Mouse (Mus musculus): ENCODE data around the gene Ghdc. TPM values are rescaled to one million over a fixed set of nuclear protein-coding genes. Genes with fewer than 3 reads are reported as not detected.
"Not testable (repeated sequence)": the region's sequence is repeated elsewhere in the genome, so short reads cannot be mapped to it uniquely, and the experiment has no call there.

The Ghdc gene
- polyA plus RNA-seq, 1 experiment from 2014 or later: 4.7 TPM

DNA sequence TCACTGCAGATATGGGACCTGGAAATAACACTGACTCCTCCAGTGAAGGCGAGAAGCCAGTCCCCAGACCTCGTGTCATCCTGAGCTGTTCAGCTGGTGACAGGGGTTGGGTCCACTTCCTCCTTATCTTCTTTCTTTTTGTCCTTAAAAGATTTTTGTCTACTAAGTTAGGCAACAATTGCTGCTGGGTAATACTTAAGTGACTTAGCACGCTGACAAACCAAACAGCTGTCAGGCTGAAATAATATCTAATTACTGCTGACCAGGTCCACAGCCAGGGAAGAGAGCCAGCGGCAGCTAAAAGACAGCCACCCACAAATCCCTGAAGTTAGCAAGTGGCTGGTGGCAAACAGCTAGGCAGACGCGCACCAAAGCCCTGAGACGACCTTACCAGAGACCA lies 34.8 kb upstream of the Ghdc start:
- Histone ChIP-seq H3K9me3 (no peaks in the 10 kb centered on the region), H3K36me3 (peaks cover 15% of the 10 kb centered on the region), H3K27me3 (replicated peaks) (no peaks in the 10 kb centered on the region), H3K4me3 (replicated peaks) (no peak overlapping the region), H3K4me1 (replicated peaks) (no peaks in the 10 kb centered on the region), H3K9ac (no peak overlapping the region), H3K27ac (no peak overlapping the region), H3K4me2 (replicated peaks) (no peak overlapping the region)
- WGBS: 70% methylated on average over 7 of the region's 7 CpGs
- no peak for ATAC-seq

DNA sequence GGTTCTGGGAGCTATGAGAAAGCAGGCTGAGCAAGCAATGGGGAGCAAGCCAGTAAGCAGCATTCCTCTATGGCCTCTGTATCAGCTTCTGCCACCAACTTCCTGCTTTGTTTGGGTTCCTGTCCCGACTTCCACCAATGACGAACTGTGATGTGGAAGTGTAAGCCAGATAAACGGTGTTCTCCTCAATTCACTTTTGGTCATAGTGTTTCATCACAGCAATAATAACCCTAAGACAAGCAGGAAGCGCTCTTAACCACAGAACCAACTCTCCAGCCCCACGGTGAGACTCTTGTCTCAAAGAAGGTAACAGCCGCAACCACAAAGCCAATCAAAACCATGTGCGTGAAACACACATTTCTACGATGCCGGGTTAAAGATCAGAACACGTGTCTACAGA lies 33.7 kb upstream of the Ghdc start:
- no peak overlapping the region for H3K4me3 ChIP-seq (replicated peaks)
- H3K36me3 ChIP-seq: peaks cover 15% of the 10 kb centered on the region
- H3K9ac ChIP-seq: no peak overlapping the region
- ATAC-seq: no peak
- H3K27me3 ChIP-seq (replicated peaks): no peaks in the 10 kb centered on the region
- H3K9me3 ChIP-seq: no peaks in the 10 kb centered on the region
- no peak overlapping the region for H3K4me2 ChIP-seq (replicated peaks)
- H3K27ac ChIP-seq: no peak overlapping the region
- whole genome bisulfite sequencing: 91% methylated on average over 10 of the region's 10 CpGs
- no peaks in the 10 kb centered on the region for H3K4me1 ChIP-seq (replicated peaks)

DNA sequence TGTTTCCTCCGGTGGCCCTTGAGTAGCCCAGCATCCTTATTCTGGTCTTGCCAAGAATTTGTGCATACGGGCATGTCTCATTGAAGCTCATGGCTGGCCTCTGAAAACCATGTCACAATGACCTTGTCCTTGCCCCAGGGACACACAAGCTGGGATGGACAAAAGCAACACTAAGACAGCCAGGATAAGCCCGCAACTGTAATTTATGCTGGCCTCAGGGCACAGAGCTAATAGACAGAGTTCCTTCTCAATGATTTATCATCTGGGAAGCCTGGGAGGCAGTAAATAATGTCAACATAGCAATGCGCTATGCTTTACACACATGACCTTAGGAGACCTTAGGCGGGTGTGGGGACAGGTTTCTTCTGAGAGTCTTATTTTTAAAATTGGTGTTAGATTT lies 28.7 kb upstream of the Ghdc start:
- peaks cover 14% of the 10 kb centered on the region for H3K36me3 ChIP-seq
- ATAC-seq: no peak
- WGBS: 66% methylated on average over 5 of the region's 5 CpGs

DNA sequence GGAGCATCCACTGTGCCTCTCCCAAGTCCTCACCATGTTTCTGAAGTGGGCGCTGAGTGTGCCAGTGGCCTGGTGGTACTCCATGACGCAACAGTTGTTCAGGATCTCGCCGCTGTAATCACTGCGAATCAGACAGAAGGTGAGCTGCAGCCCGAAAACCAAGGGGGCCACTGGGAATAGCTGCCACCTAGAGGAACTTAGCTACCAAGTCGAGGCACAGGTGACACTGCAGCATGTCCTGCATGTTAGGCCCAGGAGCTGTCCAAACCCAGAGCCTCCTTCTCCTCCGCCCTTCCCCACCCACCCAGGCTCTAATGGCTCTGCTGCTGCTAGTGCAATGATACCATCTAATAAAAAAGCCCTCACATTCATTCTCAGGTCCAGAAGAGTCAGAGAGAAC lies 25.8 kb upstream of the Ghdc start:
- ATAC-seq: no peak
- Histone ChIP-seq H3K9me3 (no peaks in the 10 kb centered on the region), H3K4me1 (replicated peaks) (no peaks in the 10 kb centered on the region), H3K36me3 (peaks cover 11% of the 10 kb centered on the region), H3K4me2 (replicated peaks) (no peak overlapping the region), H3K9ac (no peak overlapping the region), H3K27ac (no peak overlapping the region), H3K4me3 (replicated peaks) (no peak overlapping the region), H3K27me3 (replicated peaks) (no peaks in the 10 kb centered on the region)
- 72% methylated on average over 8 of the region's 8 CpGs for WGBS

More for the DNA sequence above, 28.7 kb upstream of the Ghdc start:
- H3K9ac ChIP-seq: no peak overlapping the region
- no peaks in the 10 kb centered on the region for H3K4me1 ChIP-seq (replicated peaks)
- H3K4me3 ChIP-seq (replicated peaks): no peak overlapping the region
- H3K27ac ChIP-seq: no peak overlapping the region
- no peak overlapping the region for H3K4me2 ChIP-seq (replicated peaks)
- H3K27me3 ChIP-seq (replicated peaks): no peaks in the 10 kb centered on the region
- no peaks in the 10 kb centered on the region for H3K9me3 ChIP-seq

DNA sequence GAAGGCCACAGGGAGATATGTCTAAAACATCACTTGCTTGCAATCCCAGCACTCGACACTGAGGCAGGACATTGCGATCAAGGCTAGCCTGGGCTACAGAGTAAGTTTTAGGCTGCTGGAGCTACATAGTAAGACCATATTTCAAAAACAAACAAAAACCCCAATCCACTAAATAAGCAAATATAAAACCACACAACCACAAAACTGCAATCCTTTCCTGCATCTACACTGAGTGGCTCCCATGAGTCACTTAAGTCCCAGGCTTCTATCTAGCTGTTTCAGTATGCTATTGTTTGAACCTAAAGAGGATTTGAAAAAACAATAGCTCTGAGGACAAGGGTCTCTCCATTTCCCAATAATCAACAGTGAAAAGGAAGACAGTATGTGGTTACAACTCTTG lies 24.6 kb upstream of the Ghdc start:
- H3K27me3 ChIP-seq (replicated peaks): no peaks in the 10 kb centered on the region
- ATAC-seq: no peak
- 97% methylated on average over 2 of the region's 2 CpGs for WGBS

DNA sequence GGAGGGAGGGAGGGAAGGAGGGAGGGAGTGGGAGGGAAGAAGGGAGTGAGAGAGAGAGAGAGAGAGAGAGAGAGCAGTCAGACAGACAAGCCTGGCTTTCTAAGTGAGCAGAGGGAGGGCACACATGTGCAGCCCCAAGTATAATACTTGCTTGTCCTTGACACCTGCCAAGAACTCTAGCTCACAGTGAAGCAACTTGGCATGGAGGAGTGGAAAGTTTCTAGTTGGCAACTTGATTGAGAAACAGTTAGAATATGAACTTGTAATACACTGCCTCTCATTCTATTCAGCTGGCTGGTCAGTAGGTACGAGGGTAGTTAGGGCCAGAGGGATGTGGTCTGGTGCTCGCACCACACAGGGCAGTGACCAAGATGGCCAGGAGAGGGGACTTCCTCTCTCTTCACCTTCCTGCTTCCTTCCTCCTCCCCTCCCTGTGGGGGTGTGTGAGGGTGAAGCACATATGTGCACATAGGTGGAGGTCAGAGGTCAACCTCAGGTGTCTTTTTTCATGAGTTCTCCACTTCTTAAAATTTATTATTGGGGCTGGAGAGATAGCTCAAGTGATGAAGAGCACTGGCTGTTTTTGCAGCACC lies 20.8 kb upstream of the Ghdc start:
- no peaks in the 10 kb centered on the region for H3K4me1 ChIP-seq (replicated peaks)
- no peaks in the 10 kb centered on the region for H3K27me3 ChIP-seq (replicated peaks)
- WGBS: 83% methylated on average over 2 of the region's 2 CpGs
- H3K9me3 ChIP-seq: no peaks in the 10 kb centered on the region
- no peak overlapping the region for H3K4me2 ChIP-seq (replicated peaks)
- no peak for ATAC-seq
- H3K9ac ChIP-seq: no peak overlapping the region
- no peak overlapping the region for H3K27ac ChIP-seq
- no peak overlapping the region for H3K4me3 ChIP-seq (replicated peaks)
- peaks cover 12% of the 10 kb centered on the region; the same call in 1 of the 2 replicates for H3K36me3 ChIP-seq

More for the DNA sequence above, 24.6 kb upstream of the Ghdc start:
- Histone ChIP-seq H3K4me1 (replicated peaks) (no peaks in the 10 kb centered on the region), H3K27ac (no peak overlapping the region), H3K9ac (no peak overlapping the region), H3K36me3 (peaks cover 9% of the 10 kb centered on the region; the same call in 1 of the 2 replicates), H3K4me3 (replicated peaks) (no peak overlapping the region), H3K4me2 (replicated peaks) (no peak overlapping the region), H3K9me3 (no peaks in the 10 kb centered on the region)

DNA sequence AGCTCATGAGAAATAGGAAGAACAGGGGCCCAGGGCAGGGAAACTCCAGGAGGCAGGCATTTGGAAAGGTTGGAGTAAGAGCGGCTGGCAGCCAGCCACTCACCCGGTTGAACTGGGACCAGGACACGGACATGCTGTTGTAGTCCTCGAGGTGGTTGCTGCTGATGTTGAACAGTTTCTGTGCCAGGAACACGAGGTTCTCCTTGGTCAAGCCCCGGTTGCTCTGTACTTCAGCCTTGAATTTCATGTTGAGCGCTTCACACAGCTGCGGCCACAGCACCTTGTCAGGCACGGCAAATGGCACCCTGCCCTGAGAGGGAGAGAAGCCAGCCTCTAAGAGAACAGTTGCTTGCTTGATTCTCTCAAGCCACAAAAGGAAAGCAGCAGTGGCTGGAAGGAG lies 19.9 kb upstream of the Ghdc start:
- not testable (repeated sequence) for H3K4me2 ChIP-seq (replicated peaks); H3K27me3 ChIP-seq (replicated peaks); H3K4me3 ChIP-seq (replicated peaks); H3K9ac ChIP-seq; H3K4me1 ChIP-seq (replicated peaks); H3K9me3 ChIP-seq; ATAC-seq; H3K27ac ChIP-seq
- H3K36me3 ChIP-seq: peaks cover 12% of the 10 kb centered on the region; the same call in 1 of the 2 replicates
- 91% methylated on average over 9 of the region's 9 CpGs for WGBS

DNA sequence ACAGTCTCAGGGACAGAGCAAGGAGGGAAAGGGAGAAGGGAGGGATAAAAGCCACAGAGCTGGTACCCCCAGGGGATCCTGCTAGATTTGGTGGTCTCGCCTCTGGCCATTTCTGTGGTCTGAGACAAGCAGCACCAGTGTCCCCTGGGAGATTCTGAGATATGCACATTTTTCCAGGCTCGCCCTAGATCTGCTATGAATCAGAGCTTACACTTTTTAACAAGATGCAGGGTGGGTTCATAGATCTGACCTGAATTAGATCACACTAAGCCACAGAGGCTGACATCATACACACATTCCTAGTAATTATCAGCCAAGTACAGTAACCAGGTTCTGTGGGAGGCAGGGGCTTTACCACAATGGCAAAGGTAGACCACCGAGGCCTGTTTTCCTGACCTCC lies 18.9 kb upstream of the Ghdc start:
- H3K36me3 ChIP-seq: peaks cover 14% of the 10 kb centered on the region; the same call in 1 of the 2 replicates
- 91% methylated on average over 3 of the region's 3 CpGs for WGBS

DNA sequence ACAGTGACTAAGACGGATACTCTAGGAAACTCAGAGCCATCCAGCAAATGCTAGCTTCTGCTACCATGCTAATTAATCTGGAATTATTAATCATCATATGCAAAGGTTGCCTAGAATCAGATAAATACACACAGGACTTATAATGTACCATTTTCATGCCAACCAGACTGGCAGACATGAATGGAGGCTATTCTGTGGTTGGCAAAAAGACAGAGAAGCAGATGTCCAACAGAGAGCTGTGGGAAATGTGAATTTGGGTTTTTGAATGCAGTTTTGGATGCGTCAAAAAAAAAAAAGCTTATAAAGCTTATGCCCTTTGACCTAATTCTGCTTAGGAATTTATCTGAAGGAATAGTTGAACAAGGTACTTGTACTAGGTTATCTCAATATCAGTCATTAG lies 15.0 kb upstream of the Ghdc start:
- peaks cover 26% of the 10 kb centered on the region for H3K36me3 ChIP-seq
- no peak overlapping the region for H3K4me3 ChIP-seq (replicated peaks)
- H3K9ac ChIP-seq: no peak overlapping the region
- WGBS: 92% methylated on average over 2 of the region's 2 CpGs
- ATAC-seq: no peak
- no peaks in the 10 kb centered on the region for H3K27me3 ChIP-seq (replicated peaks)
- H3K4me1 ChIP-seq (replicated peaks): no peaks in the 10 kb centered on the region
- no peaks in the 10 kb centered on the region for H3K9me3 ChIP-seq
- no peak overlapping the region for H3K4me2 ChIP-seq (replicated peaks)
- no peak overlapping the region for H3K27ac ChIP-seq

More for the DNA sequence above, 18.9 kb upstream of the Ghdc start:
- no peaks in the 10 kb centered on the region for H3K4me1 ChIP-seq (replicated peaks)
- no peak overlapping the region for H3K4me3 ChIP-seq (replicated peaks)
- no peak overlapping the region for H3K9ac ChIP-seq
- no peak overlapping the region for H3K27ac ChIP-seq
- no peak overlapping the region for H3K4me2 ChIP-seq (replicated peaks)
- no peak for ATAC-seq
- H3K9me3 ChIP-seq: no peaks in the 10 kb centered on the region
- H3K27me3 ChIP-seq (replicated peaks): no peaks in the 10 kb centered on the region

DNA sequence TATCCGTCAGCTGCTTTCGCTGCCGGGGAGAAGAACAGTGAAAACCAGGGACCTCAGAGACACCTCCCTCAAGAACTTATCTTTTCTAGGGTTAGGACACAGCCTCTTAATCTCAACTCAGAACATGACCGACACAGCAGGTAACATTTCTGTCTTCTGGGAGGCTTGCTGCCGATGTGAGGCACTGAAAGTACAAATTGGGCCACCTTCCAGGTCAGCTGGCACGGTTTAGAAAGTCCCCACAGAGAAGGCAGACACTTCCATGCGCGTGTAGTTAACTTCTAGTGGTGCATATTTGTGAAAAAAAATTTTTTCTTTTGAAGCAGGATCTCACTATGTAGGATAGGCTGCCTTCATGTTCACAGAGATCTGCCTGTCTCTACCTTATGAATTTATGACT lies 13.5 kb upstream of the Ghdc start:
- no peaks in the 10 kb centered on the region for H3K4me1 ChIP-seq (replicated peaks)
- H3K9ac ChIP-seq: no peak overlapping the region
- no peak overlapping the region for H3K4me3 ChIP-seq (replicated peaks)
- no peak for ATAC-seq
- no peaks in the 10 kb centered on the region for H3K9me3 ChIP-seq
- no peak overlapping the region for H3K4me2 ChIP-seq (replicated peaks)
- no peaks in the 10 kb centered on the region for H3K27me3 ChIP-seq (replicated peaks)
- peaks cover 23% of the 10 kb centered on the region for H3K36me3 ChIP-seq
- H3K27ac ChIP-seq: no peak overlapping the region
- WGBS: 86% methylated on average over 8 of the region's 8 CpGs

DNA sequence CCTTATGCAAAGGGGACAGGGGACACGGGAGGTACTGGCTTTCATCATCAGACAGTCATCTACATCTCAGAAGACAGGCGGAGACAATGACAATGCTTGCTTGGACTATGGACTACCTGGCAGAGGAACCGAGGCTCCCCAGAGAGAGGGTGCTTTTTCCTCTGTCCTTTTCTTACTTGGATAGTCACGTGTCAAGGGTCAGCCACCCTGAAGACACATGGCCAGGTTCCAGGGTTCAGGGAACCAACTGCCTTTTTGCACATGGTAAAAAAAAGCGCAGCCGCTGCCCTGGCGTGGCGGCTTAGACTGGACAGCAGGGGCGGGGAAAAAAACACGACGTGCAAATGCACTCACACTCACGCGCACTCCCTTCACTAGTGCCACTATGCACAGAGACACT lies 11.8 kb upstream of the Ghdc start:
- Histone ChIP-seq H3K9ac (no peak overlapping the region), H3K36me3 (peaks cover 21% of the 10 kb centered on the region), H3K9me3 (no peaks in the 10 kb centered on the region), H3K4me1 (replicated peaks) (no peaks in the 10 kb centered on the region), H3K27ac (no peak overlapping the region), H3K4me3 (replicated peaks) (no peak overlapping the region), H3K4me2 (replicated peaks) (no peak overlapping the region), H3K27me3 (replicated peaks) (no peaks in the 10 kb centered on the region)
- no peak for ATAC-seq
- 89% methylated on average over 13 of the region's 13 CpGs for WGBS

DNA sequence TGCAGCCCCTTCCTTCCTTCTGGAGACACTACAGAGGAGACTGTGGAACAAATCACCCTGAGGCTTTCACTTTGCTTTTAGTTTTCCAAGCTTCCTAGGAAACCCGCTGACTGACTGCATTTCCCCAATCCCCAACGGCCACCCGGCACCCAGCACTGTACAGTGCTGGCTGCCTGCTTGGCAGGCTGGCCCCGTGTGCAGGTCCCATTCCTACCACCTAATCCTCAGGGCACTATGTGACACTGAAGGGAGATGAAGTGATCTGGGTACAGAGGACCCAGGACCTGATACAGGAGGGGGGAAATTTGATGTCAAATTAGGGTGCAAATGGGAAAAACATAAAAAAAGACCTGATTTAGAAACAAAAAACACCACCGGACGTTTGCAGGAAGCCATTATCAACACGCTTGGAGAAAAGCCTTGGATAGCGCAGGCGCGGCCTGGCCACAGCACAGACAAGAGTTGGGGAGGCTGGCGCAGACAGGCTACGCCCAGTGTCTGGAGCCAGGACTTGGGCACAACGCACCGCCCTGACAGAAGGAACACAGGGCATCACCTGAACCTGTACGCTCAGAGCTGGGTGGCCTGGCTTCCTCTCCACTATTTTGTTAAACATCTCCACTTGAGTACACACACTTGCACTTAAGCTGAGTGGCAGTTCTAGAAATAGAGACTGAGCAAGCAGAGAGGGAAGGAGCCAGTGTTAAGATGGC lies 11.2 kb upstream of the Ghdc start:
- 88% methylated on average over 15 of the region's 15 CpGs for WGBS
- Histone ChIP-seq H3K27ac (no peak overlapping the region), H3K4me2 (replicated peaks) (no peak overlapping the region), H3K9me3 (no peaks in the 10 kb centered on the region), H3K36me3 (peaks cover 21% of the 10 kb centered on the region), H3K4me3 (replicated peaks) (no peak overlapping the region), H3K4me1 (replicated peaks) (no peaks in the 10 kb centered on the region), H3K9ac (no peak overlapping the region), H3K27me3 (replicated peaks) (no peaks in the 10 kb centered on the region)
- no peak for ATAC-seq

DNA sequence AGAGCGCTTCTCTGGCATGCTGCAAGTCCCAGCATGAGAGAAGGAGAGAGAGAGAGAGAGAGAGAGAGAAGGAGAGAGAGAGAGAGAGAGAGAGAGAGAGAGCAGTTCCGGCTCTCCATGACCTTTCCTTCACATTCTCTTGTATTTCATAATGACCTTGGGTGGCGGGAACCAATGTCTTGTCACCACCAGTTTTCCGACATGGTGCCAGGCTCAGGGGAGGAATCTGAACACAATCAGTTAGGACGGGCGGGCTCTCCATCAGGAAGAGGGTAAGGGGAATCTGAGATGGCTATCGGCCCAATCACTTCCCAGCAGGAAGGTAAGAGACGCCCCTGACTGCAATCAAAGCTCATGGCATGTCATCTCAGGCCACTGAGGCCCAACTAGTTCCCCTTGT lies 9.5 kb upstream of the Ghdc start:
- H3K36me3 ChIP-seq: peaks cover 18% of the 10 kb centered on the region
- no peaks in the 10 kb centered on the region for H3K4me1 ChIP-seq (replicated peaks)
- H3K9ac ChIP-seq: no peak overlapping the region
- H3K9me3 ChIP-seq: no peaks in the 10 kb centered on the region
- H3K27ac ChIP-seq: no peak overlapping the region
- 81% methylated on average over 8 of the region's 8 CpGs for WGBS
- no peak overlapping the region for H3K4me3 ChIP-seq (replicated peaks)
- no peak for ATAC-seq
- H3K4me2 ChIP-seq (replicated peaks): no peak overlapping the region
- no peaks in the 10 kb centered on the region for H3K27me3 ChIP-seq (replicated peaks)
